Mouse (Mus musculus) heart, embryonic 11.5 days (tissue): Measurements from ENCODE around the gene Uba7. TPM values are rescaled to one million over a fixed set of nuclear protein-coding genes. Genes with fewer than 3 reads are reported as not detected.
A peak's percentile ranks its signal among the peaks of the same experiment; 100 is the strongest.

ENCODE experiments used
- ATAC-seq: fragments of 200-750 bp; cut with Nextera tagmentation; replicated peaks from 2 replicates; pipeline ENCODE4 v1.8.0; 2017; ENCODE audit warnings: moderate library complexity; ENCODE audit not compliant: insufficient number of reproducible peaks, low FRiP score, low TSS enrichment
- H3K27ac ChIP-seq: fragments of 300-500 bp; sonication (generic); 2 replicates; pipeline ENCODE4 v1.5.1; 2014; ENCODE audit warnings: mild to moderate bottlenecking, low read depth, low read length
- H3K27me3 ChIP-seq: fragments of 300-500 bp; sonication (generic); 2 replicates; pipeline ENCODE4 v1.6.1; 2014; ENCODE audit warnings: mild to moderate bottlenecking, low read length, mixed read lengths; ENCODE audit not compliant: control insufficient read depth, insufficient read depth
- H3K36me3 ChIP-seq: fragments of 300-500 bp; sonication (generic); 2 replicates; pipeline ENCODE4 v1.6.1; 2014; ENCODE audit warnings: mild to moderate bottlenecking, low read length, moderate library complexity, mixed read lengths; ENCODE audit not compliant: control insufficient read depth, insufficient read depth
- H3K4me1 ChIP-seq: fragments of 300-500 bp; sonication (generic); 2 replicates; pipeline ENCODE4 v1.6.1; 2014; ENCODE audit warnings: low read length; ENCODE audit not compliant: control insufficient read depth, insufficient read depth
- H3K4me2 ChIP-seq: fragments of 300-500 bp; sonication (generic); 2 replicates; pipeline ENCODE4 v1.6.1; 2014; ENCODE audit warnings: mild to moderate bottlenecking, moderate library complexity
- H3K4me3 ChIP-seq: fragments of 300-500 bp; sonication (generic); 2 replicates; pipeline ENCODE4 v1.5.1; 2014; ENCODE audit warnings: low read depth, low read length
- H3K9ac ChIP-seq: fragments of 300-500 bp; sonication (generic); 2 replicates; pipeline ENCODE4 v1.6.1; 2014; ENCODE audit warnings: mild to moderate bottlenecking, low read depth, low read length, moderate library complexity
- H3K9me3 ChIP-seq: fragments of 300-500 bp; sonication (generic); replicated peaks from 2 replicates; pipeline ENCODE4 v1.6.1; 2016; ENCODE audit warnings: low read length; ENCODE audit not compliant: control insufficient read depth
- WGBS: fragments of 180-500 bp; shearing (Covaris S2); extraction: QIAGEN DNeasy Blood & Tissue Kit; methylation state at CpG from one replicate; pipeline ENCODE4 v1.1.7; 2014; ENCODE audit not compliant: insufficient replicate concordance; 5-methylcytosine and 5-hydroxymethylcytosine counted together
- polyA plus RNA-seq: library from polyadenylated mRNA; unstranded; fragments of >200 nt; fragmentation: Nextera tagmentation; extraction: Ambion mirVana; gene quantifications from 2 replicates; pipeline ENCODE4 v1.2.1, GENCODE M21; 2014

Uba7 gene
- polyA plus RNA-seq, 1 experiment from 2014 or later: 43.9 TPM

- peak; percentile 79 for ATAC-seq
- Histone ChIP-seq H3K9me3 (no peaks in the 10 kb centered on the region), H3K4me2 (peak within 1 kb of the TSS; percentile 67), H3K36me3 (peaks cover 7% of the 10 kb centered on the region; the same call in 1 of the 2 replicates), H3K27me3 (no peaks in the 10 kb centered on the region), H3K4me3 (peak within 1 kb of the TSS; percentile 59), H3K4me1 (peaks cover 67% of the 10 kb centered on the region), H3K9ac (peak within 1 kb of the TSS; percentile 86), H3K27ac (peak within 1 kb of the TSS; percentile 100)
- 13% methylated on average over 14 of the region's 14 CpGs for WGBS
These were observed 7.5 kb downstream of the Uba7 start, which contains the start of gene Gm20661 for GRCm38 (mm10) chr9:107982681-107983346. Gm20661 (plus strand) TSS chr9:107983058.

GRCm38 (mm10) chr9:107983421-107983890 lies 8.2 kb downstream of the Uba7 start:
- peak; percentile 59 for ATAC-seq
- 2% methylated on average over 4 of the region's 4 CpGs for WGBS
- peak overlapping the region; percentile 67 for H3K4me2 ChIP-seq

GRCm38 (mm10) chr9:107984052-107984753 lies 8.9 kb downstream of the Uba7 start:
- H3K4me2 ChIP-seq: peak overlapping the region; percentile 67
- peak overlapping the region; percentile 86 for H3K9ac ChIP-seq
- peaks cover 63% of the 10 kb centered on the region for H3K4me1 ChIP-seq
- H3K27me3 ChIP-seq: no peaks in the 10 kb centered on the region
- H3K4me3 ChIP-seq: peak overlapping the region; percentile 59
- WGBS: 45% methylated on average over 19 of the region's 19 CpGs
- peaks cover 7% of the 10 kb centered on the region; the same call in 1 of the 2 replicates for H3K36me3 ChIP-seq
- no peak for ATAC-seq
- no peaks in the 10 kb centered on the region for H3K9me3 ChIP-seq
- H3K27ac ChIP-seq: peak overlapping the region; percentile 100

More at GRCm38 (mm10) chr9:107983421-107983890, 8.2 kb downstream of the Uba7 start:
- Histone ChIP-seq H3K27ac (peak overlapping the region; percentile 100), H3K9ac (peak overlapping the region; percentile 86), H3K9me3 (no peaks in the 10 kb centered on the region), H3K4me1 (peaks cover 63% of the 10 kb centered on the region), H3K27me3 (no peaks in the 10 kb centered on the region), H3K4me3 (peak overlapping the region; percentile 59), H3K36me3 (peaks cover 7% of the 10 kb centered on the region; the same call in 1 of the 2 replicates)

- Histone ChIP-seq H3K27ac (peak overlapping the region; percentile 100), H3K27me3 (no peaks in the 10 kb centered on the region), H3K9ac (peak overlapping the region; percentile 86), H3K4me1 (peaks cover 60% of the 10 kb centered on the region), H3K9me3 (no peaks in the 10 kb centered on the region), H3K4me2 (peak overlapping the region; percentile 67), H3K4me3 (peak overlapping the region; percentile 59), H3K36me3 (peaks cover 4% of the 10 kb centered on the region; the same call in 1 of the 2 replicates)
- ATAC-seq: no peak
- WGBS: 40% methylated on average over 9 of the region's 9 CpGs
These were observed 9.4 kb downstream of the Uba7 start for GRCm38 (mm10) chr9:107984754-107985055.

- ATAC-seq: peak; percentile 64
- Histone ChIP-seq H3K4me2 (peak within 1 kb of the TSS; percentile 67), H3K27me3 (no peaks in the 10 kb centered on the region), H3K9ac (peak within 1 kb of the TSS; percentile 86), H3K36me3 (no peaks in the 10 kb centered on the region), H3K9me3 (no peaks in the 10 kb centered on the region), H3K4me3 (peak within 1 kb of the TSS; percentile 59), H3K27ac (peak within 1 kb of the TSS; percentile 100), H3K4me1 (peaks cover 53% of the 10 kb centered on the region)
- WGBS: 1% methylated on average over 57 of the region's 58 CpGs
These were observed 10.1 kb downstream of the Uba7 start, which contains the start of gene Inka1 for GRCm38 (mm10) chr9:107985131-107986119. Inka1 (minus strand) TSS chr9:107985879.

GRCm38 (mm10) chr9:107986376-107986775 lies 11.1 kb downstream of the Uba7 start:
- Histone ChIP-seq H3K27ac (peak overlapping the region; percentile 100; the same call in 1 of the 2 replicates), H3K4me1 (peaks cover 43% of the 10 kb centered on the region), H3K27me3 (no peaks in the 10 kb centered on the region), H3K9ac (no peak overlapping the region), H3K4me2 (peak overlapping the region; percentile 67), H3K36me3 (no peaks in the 10 kb centered on the region), H3K9me3 (no peaks in the 10 kb centered on the region), H3K4me3 (peak overlapping the region; percentile 59)
- 4% methylated on average over 18 of the region's 18 CpGs for WGBS
- 0 out of 2 replicates have a peak, but pooled peaks have one; percentile 3 for ATAC-seq

GRCm38 (mm10) chr9:107987950-107988349 lies 12.6 kb downstream of the Uba7 start:
- no peak overlapping the region for H3K27ac ChIP-seq
- H3K4me2 ChIP-seq: no peak overlapping the region
- 67% methylated on average over 3 of the region's 3 CpGs for WGBS
- H3K9ac ChIP-seq: no peak overlapping the region
- no peaks in the 10 kb centered on the region for H3K27me3 ChIP-seq
- ATAC-seq: no peak
- H3K4me1 ChIP-seq: peaks cover 27% of the 10 kb centered on the region
- no peaks in the 10 kb centered on the region for H3K36me3 ChIP-seq
- no peaks in the 10 kb centered on the region for H3K9me3 ChIP-seq
- H3K4me3 ChIP-seq: no peak overlapping the region

GRCm38 (mm10) chr9:107992197-107992596 lies 16.9 kb downstream of the Uba7 start, which contains the start of gene Cdhr4:
Cdhr4 (plus strand) TSS chr9:107992497.
- no peak for ATAC-seq
- Histone ChIP-seq H3K9ac (no peak within 1 kb of the TSS), H3K9me3 (no peaks in the 10 kb centered on the region), H3K27ac (no peak within 1 kb of the TSS), H3K4me1 (peaks cover 6% of the 10 kb centered on the region), H3K36me3 (no peaks in the 10 kb centered on the region), H3K27me3 (no peaks in the 10 kb centered on the region), H3K4me3 (no peak within 1 kb of the TSS), H3K4me2 (no peak within 1 kb of the TSS)
- 54% methylated on average over 2 of the region's 2 CpGs for WGBS
